Mouse (Mus musculus) heart, embryonic 16.5 days (tissue): Measurements from ENCODE around the gene Atxn7l3. TPM values are rescaled to one million over a fixed set of nuclear protein-coding genes. Genes with fewer than 3 reads are reported as not detected.

Source experiments
- ATAC-seq: fragments of 200-750 bp; cut with Nextera tagmentation; replicated peaks from 2 replicates; pipeline ENCODE4 v1.8.0; 2017; ENCODE audit warnings: moderate number of reproducible peaks; ENCODE audit not compliant: insufficient read depth, low FRiP score; ENCODE audit errors: extremely low read depth
- H3K27ac ChIP-seq: fragments of 300-500 bp; sonication (generic); 2 replicates; pipeline ENCODE4 v1.5.1; 2014; ENCODE audit warnings: mild to moderate bottlenecking, low read length, control low read depth, moderate library complexity
- H3K27me3 ChIP-seq: fragments of 300-500 bp; sonication (generic); 2 replicates; pipeline ENCODE4 v1.6.1; 2014; ENCODE audit warnings: low read length, mixed read lengths; ENCODE audit not compliant: control insufficient read depth, insufficient read depth
- H3K36me3 ChIP-seq: fragments of 300-500 bp; sonication (generic); 2 replicates; pipeline ENCODE4 v1.6.1; 2014; ENCODE audit not compliant: control insufficient read depth, insufficient read depth
- H3K4me1 ChIP-seq: fragments of 300-500 bp; sonication (generic); 2 replicates; pipeline ENCODE4 v1.6.1; 2014; ENCODE audit warnings: low read length, mixed read lengths; ENCODE audit not compliant: control insufficient read depth, insufficient read depth
- H3K4me2 ChIP-seq: fragments of 300-500 bp; sonication (generic); 2 replicates; pipeline ENCODE4 v1.6.1; 2014; ENCODE audit warnings: low read depth, mild to moderate bottlenecking, control low read depth, low read length
- H3K4me3 ChIP-seq: fragments of 300-500 bp; sonication (generic); 2 replicates; pipeline ENCODE4 v1.5.1; 2014; ENCODE audit warnings: mild to moderate bottlenecking, control low read depth, low read length
- H3K9ac ChIP-seq: fragments of 300-500 bp; sonication (generic); 2 replicates; pipeline ENCODE4 v1.6.1; 2014; ENCODE audit warnings: low read length, control low read depth
- H3K9me3 ChIP-seq: fragments of 300-500 bp; sonication (generic); replicated peaks from 2 replicates; pipeline ENCODE4 v1.6.1; 2016; ENCODE audit warnings: low read length; ENCODE audit not compliant: control insufficient read depth
- WGBS: fragments of 180-500 bp; shearing (Covaris S2); extraction: QIAGEN DNeasy Blood & Tissue Kit; methylation state at CpG from one replicate; pipeline ENCODE4 v1.1.7; 2014; 5-methylcytosine and 5-hydroxymethylcytosine counted together
- polyA plus RNA-seq: library from polyadenylated mRNA; unstranded; fragments of >200 nt; fragmentation: Nextera tagmentation; extraction: Ambion mirVana; gene quantifications from 2 replicates; pipeline ENCODE4 v1.2.1, GENCODE M21; 2015

Gene Atxn7l3
- polyA plus RNA-seq, 1 experiment from 2014 or later: 7.1 TPM

GRCm38 (mm10) chr11:102334973-102335700 is 38.7 kb upstream of the Atxn7l3 start:
- Histone ChIP-seq H3K4me3 (no peak overlapping the region), H3K27me3 (no peaks in the 10 kb centered on the region), H3K36me3 (no peaks in the 10 kb centered on the region), H3K9me3 (no peaks in the 10 kb centered on the region), H3K4me2 (no peak overlapping the region), H3K27ac (no peak overlapping the region; the same call in 1 of the 2 replicates), H3K4me1 (peaks cover 15% of the 10 kb centered on the region), H3K9ac (no peak overlapping the region)
- no peak for ATAC-seq
- 32% methylated on average over 9 of the region's 9 CpGs for WGBS

GRCm38 (mm10) chr11:102334010-102334409 is 37.6 kb upstream of the Atxn7l3 start:
- ATAC-seq: no peak
- no peak overlapping the region for H3K27ac ChIP-seq
- no peak overlapping the region for H3K4me2 ChIP-seq
- H3K4me3 ChIP-seq: no peak overlapping the region
- H3K4me1 ChIP-seq: peaks cover 10% of the 10 kb centered on the region
- H3K9me3 ChIP-seq: no peaks in the 10 kb centered on the region
- no peaks in the 10 kb centered on the region for H3K36me3 ChIP-seq
- WGBS: 64% methylated on average over 4 of the region's 4 CpGs
- no peaks in the 10 kb centered on the region for H3K27me3 ChIP-seq
- no peak overlapping the region for H3K9ac ChIP-seq

DNA sequence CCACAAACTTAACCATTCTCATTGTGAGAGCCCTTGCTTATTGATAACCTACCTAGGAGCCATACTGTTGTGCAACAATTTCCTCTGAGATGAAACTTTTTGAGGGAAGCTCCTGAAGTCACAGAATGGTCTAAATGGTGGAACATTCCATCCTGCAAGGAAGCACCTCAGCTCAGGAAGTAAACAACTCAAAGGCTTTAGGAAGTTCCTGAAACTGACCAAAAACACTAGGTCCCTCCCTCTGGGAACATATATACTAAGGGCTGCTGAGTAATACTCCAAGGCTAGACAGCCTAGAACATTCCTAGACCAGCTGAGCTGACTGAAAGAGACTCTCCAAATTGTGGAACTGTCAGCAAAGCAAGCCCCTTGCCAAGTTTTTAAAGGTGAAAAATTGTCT is 36.6 kb upstream of the Atxn7l3 start:
- peaks cover 5% of the 10 kb centered on the region; the same call in 1 of the 2 replicates for H3K4me1 ChIP-seq
- no peak for ATAC-seq
- no peak overlapping the region for H3K4me2 ChIP-seq
- H3K4me3 ChIP-seq: no peak overlapping the region
- no peaks in the 10 kb centered on the region for H3K36me3 ChIP-seq
- no peak overlapping the region for H3K9ac ChIP-seq
- no peak overlapping the region for H3K27ac ChIP-seq
- H3K9me3 ChIP-seq: no peaks in the 10 kb centered on the region
- H3K27me3 ChIP-seq: no peaks in the 10 kb centered on the region

DNA sequence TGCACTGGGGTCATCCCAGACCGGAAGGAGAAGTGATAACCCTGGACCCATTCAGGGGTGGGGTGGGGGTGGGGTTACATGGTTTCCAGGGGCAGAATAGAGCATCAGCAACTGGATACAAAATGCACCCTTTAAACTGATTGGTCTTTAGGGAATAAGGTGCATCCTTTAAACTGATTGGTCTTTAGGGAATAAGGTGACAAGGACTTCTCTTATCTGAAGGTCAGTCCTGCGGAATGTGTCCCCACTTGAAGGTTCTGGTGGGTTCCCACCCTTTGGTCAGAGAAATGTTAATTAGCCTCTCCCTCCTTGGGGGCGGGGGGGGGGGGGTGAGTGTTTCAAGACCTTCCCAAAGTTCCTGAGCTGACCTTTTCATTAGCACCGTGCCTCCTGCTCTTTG is 35.4 kb upstream of the Atxn7l3 start:
- 30% methylated on average over 4 of the region's 4 CpGs for WGBS
- H3K27ac ChIP-seq: no peak overlapping the region
- ATAC-seq: no peak
- H3K4me3 ChIP-seq: no peak overlapping the region
- no peak overlapping the region for H3K9ac ChIP-seq
- H3K9me3 ChIP-seq: no peaks in the 10 kb centered on the region
- H3K4me2 ChIP-seq: no peak overlapping the region
- H3K4me1 ChIP-seq: peaks cover 5% of the 10 kb centered on the region; the same call in 1 of the 2 replicates
- no peaks in the 10 kb centered on the region for H3K36me3 ChIP-seq
- no peaks in the 10 kb centered on the region for H3K27me3 ChIP-seq

DNA sequence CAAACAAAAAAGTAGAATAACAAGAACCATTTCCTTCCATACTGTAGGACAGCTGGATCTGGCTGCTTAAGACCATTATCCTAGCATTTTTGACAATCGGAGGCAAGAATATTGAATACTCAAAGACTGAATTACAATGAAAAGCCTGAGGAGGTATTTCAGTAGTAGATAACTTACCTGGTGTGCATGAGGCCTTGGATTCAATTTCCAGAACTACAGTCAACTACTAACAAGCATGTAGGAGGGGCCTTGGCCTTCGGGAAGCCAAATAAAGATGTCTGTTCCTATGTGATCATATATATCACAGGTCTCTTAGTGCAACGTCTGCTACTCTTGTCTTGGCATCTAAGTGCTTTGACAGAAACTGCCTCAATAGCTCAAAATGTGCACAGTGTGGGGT is 33.6 kb upstream of the Atxn7l3 start:
- H3K27ac ChIP-seq: no peak overlapping the region
- H3K4me3 ChIP-seq: no peak overlapping the region
- H3K4me1 ChIP-seq: peaks cover 2% of the 10 kb centered on the region; the same call in 1 of the 2 replicates
- no peak overlapping the region for H3K4me2 ChIP-seq
- H3K9ac ChIP-seq: no peak overlapping the region
- no peak for ATAC-seq
- 77% methylated on average over 3 of the region's 3 CpGs for WGBS
- no peaks in the 10 kb centered on the region for H3K36me3 ChIP-seq
- no peaks in the 10 kb centered on the region for H3K9me3 ChIP-seq
- no peaks in the 10 kb centered on the region for H3K27me3 ChIP-seq

DNA sequence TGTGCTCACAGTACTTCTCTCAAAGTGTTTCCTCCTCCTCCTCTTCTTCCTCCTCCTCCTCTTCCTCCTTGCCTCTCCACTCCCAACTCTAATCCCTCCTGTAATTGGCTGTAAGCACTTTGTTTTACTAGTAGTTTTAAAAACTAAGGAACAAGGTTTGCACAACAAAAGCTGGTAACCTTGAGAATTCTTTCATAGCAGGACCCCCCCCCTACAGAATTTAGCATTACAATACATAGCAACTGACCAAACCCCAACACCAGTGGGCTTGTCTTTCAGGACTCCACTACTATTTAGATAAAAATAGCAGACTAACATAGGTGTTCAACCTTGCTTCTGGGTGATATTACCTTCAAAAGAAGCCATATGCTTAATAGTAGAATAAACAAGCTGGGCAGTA is 33.1 kb upstream of the Atxn7l3 start:
- Histone ChIP-seq H3K27ac (no peak overlapping the region), H3K9ac (no peak overlapping the region)
- no peak for ATAC-seq

DNA sequence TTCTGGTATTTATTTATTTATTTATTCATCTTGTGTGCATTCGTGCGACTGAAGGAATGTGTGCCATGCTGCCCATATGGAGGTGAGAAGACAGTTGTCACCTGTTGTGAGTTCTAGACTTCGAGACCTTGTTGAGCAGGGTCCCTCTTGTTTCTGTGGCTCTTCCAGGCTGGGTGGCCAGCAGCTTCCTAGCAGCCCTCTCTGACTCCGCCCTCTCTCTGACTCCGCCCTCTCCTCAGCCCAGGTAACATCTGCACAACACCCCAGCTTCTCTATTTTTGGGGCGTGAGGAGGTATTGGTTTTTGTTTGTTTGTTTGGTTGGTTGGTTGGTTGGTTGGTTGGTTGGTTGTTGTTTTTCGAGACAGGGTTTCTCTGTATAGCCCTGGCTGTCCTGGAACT is 31.4 kb upstream of the Atxn7l3 start:
- ATAC-seq: no peak
- Histone ChIP-seq H3K4me1 (no peaks in the 10 kb centered on the region), H3K36me3 (no peaks in the 10 kb centered on the region), H3K4me2 (no peak overlapping the region), H3K9me3 (no peaks in the 10 kb centered on the region), H3K27me3 (no peaks in the 10 kb centered on the region), H3K9ac (no peak overlapping the region), H3K27ac (no peak overlapping the region), H3K4me3 (no peak overlapping the region)
- 66% methylated on average over 7 of the region's 7 CpGs for WGBS

More for the DNA sequence above, 33.1 kb upstream of the Atxn7l3 start:
- no peaks in the 10 kb centered on the region for H3K9me3 ChIP-seq
- no peak overlapping the region for H3K4me2 ChIP-seq
- no peaks in the 10 kb centered on the region for H3K4me1 ChIP-seq
- no peaks in the 10 kb centered on the region for H3K27me3 ChIP-seq
- H3K36me3 ChIP-seq: no peaks in the 10 kb centered on the region
- H3K4me3 ChIP-seq: no peak overlapping the region

DNA sequence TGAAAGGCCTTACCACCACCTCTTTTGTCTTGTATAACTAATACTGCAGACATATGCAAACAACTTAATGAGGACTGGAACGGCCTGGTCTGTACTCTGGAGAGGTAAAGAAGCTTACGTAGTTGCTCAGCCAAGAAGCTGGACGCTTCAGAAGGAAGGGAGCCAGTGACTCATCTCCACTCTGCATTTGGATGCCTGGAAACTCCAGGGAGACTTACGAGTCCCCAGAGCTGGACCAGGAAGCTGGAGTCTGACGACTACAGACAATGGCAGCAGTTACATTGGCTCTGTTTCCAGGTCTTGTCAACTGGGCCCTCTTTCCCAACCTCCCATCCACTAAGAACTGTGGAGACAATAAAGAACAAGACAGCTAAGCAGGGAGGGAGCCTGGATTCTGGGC is 30.8 kb upstream of the Atxn7l3 start:
- Histone ChIP-seq H3K36me3 (no peaks in the 10 kb centered on the region), H3K4me1 (no peaks in the 10 kb centered on the region), H3K27me3 (no peaks in the 10 kb centered on the region), H3K27ac (no peak overlapping the region), H3K9ac (no peak overlapping the region), H3K9me3 (no peaks in the 10 kb centered on the region), H3K4me2 (no peak overlapping the region), H3K4me3 (no peak overlapping the region)
- WGBS: 50% methylated on average over 5 of the region's 5 CpGs
- no peak for ATAC-seq

DNA sequence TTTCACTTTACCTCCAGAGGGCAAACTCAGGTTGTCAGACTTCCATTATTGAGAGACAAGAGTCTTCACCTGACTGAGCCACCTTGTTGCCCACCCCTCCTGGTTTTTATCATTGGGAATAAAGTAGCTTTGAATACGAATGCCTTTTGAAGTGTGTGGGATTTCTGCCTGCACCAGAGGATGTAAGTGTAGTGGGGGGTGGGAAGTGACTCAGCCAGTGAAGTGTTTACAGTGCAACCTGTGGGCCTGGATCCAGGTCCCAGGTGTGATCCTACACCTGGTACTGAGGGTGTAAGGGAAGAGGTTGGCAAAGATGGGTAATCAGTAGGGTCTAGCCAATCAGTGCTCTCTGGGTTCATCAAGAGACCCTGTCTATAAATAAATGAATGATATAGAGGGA is 27.1 kb upstream of the Atxn7l3 start:
- Histone ChIP-seq H3K27me3 (no peaks in the 10 kb centered on the region), H3K9ac (no peak overlapping the region), H3K27ac (no peak overlapping the region), H3K4me3 (no peak overlapping the region), H3K4me1 (peaks cover 3% of the 10 kb centered on the region; the same call in 1 of the 2 replicates), H3K9me3 (no peaks in the 10 kb centered on the region), H3K4me2 (no peak overlapping the region), H3K36me3 (no peaks in the 10 kb centered on the region)
- no peak for ATAC-seq
- 76% methylated on average over 1 of the region's 1 CpGs for WGBS
